Mouse (Mus musculus): Measurements from ENCODE around the gene BC051665.

Gene BC051665

GRCm38 (mm10) chr13:60786264-60786663, at the start of gene BC051665:
Gene BC051665, minus strand, starts transcription at chr13:60786364.
- DNase-seq: no peak

- no peak for DNase-seq
Measured at GRCm38 (mm10) chr13:60826052-60826451, 39.9 kb upstream of the BC051665 start.

DNA sequence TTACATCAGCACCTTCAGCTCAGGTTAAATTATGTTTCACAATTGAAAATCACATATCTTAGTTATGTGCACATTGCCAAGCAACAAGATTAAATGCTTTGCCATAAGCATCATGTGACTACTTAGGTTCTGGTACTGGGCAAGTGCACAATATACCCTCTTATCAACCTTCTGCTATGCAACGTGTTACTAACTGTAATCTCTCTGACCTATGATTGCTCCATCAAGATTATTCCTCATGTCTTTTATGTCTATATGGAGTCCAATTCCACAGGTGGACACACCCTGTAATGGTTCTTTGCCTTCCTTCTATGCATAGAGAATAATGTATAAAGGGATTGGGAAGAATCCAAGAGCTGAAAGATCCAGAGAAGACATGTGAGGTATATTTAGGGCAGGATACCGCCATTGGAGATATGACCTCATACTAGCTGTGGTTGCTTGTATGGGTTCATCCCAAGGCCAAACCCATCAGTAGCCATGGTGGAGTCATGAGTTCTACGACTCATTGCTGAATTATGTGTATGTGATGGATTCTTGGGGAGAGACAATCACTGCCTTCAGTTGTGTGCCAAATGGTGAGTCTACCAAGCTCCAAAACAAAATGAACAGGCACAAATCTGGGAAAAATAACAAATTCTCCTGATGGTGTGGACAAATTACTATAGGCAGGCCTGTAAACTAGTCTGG, 34.5 kb upstream of the BC051665 start:
- DNase-seq: no peak

DNA sequence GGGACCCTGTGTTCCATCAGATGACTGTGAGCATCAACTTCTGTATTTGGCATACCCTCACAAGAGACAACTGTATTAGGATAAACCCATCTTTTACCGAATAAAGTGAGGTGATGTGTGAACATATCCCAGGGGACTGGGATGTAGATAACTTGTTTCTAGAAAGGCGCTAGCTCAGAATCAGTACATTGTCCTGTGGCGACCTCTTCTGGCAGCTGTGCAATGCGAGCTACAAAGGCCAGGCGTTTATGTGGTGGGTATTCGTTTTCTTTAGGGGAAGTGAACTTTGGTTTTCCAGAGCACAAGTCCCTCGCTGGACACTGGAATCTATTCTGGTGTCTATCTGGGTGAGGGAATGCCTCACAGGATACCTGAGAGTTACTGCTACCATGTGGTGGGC, 33.3 kb upstream of the BC051665 start:
- no peak for DNase-seq

DNA sequence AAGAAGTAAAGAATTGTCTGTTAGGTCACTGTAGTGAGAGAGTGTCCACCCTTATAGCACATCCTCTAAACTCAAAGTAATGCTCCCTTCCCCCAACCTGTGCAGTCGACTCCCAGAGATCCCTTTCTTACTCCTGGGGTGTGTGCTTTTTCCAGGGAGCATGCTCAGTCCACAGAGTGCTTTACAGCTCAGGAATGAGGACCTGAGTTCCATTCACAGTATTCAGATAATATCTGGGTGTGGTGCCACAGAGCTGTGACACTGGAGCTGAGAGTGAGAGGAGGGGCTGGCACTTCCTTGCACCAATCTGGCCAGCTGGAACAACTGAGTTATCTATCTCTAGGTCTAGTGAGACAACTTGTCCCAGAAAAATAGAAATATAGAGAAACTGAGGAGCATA, 27.6 kb upstream of the BC051665 start:
- DNase-seq: no peak

DNA sequence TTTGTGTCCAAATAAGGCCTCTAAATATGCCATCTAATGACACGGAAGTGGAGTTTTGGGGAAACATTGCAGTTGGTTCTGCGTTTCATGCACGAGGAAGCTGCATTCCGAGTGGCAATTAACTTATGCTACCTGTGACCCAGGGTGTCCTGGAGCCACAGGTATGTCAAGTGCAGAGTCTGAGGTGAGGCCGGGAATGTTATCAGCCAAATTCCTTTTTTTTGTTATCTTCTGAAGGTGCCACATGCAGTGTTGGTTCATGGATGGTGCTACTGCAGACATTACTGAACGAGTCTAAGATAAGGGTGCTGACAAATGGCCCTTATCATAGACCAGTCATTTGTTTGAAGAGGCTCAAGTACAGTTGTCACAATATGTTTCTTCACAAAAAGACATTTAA, 26.6 kb upstream of the BC051665 start:
- DNase-seq: no peak

- DNase-seq: no peak
Measured at GRCm38 (mm10) chr13:60809690-60810089, 23.5 kb upstream of the BC051665 start.

DNA sequence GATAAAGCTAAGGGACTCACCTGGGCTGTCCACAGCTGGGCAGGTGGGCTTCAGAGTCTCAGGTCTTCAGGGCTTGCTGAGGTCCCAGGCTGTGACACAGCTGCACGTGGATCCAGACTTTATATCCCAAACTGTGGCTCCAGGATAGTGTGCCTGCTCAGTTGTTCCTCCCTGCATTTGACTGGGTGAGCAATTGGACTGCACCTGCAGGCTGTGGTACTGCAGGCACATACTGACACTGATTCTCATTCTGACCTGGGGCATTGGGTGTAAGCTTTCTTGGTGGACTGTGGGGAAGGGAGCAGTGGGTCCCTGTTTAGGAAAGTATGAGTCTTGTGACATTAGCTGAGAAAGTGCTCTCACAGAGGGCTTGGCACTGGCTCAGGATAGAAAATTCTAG, 16.6 kb upstream of the BC051665 start, which contains the start of gene Ctsll3:
TSS of gene Ctsll3 (minus strand) at position 101 of the 400 bp plus-strand sequence.
- no peak for DNase-seq

- DNase-seq: no peak
Measured at GRCm38 (mm10) chr13:60789466-60789865, 3.3 kb upstream of the BC051665 start.

GRCm38 (mm10) chr13:60783301-60783700, 2.9 kb downstream of the BC051665 start:
- no peak for DNase-seq

DNA sequence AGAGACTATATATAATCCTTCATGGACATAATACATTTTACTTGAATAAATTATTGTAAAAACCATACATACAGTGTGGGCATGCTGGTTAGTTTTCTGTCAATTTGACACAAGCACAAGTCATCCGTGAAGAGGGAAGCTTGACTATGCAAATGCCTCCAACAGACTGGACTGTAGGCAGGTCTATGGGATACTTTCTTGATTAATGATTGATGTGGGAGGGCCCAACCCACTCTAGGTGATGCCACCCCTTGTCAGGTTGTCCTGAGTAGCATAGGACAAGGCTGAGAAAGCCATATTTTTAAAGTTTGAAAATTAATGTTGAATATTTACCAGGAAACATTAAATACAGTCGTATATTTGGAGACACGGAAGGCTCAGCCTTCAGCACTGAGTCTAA, 5.6 kb downstream of the BC051665 start:
- DNase-seq: no peak

DNA sequence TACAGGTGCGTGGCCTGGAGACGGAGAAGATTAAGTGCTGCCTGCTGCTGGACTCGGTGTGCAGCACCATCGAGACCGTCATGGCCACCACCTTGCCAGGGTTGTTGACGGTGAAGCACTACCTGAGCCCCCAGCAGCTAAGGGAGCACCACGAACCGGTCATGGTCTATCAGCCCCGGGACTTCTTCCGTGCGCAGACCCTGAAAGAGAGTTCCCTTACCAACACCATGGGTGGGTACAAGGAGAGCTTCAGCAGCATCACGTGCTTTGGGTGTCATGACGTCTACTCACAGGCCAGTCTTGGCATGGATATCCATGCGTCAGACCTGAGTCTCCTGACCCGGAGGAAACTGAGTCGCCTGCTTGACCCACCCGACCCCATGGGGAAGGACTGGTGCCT, 25.0 kb downstream of the BC051665 start:
- DNase-seq: no peak

GRCm38 (mm10) chr13:60760392-60760791, 25.8 kb downstream of the BC051665 start:
- no peak for DNase-seq

DNA sequence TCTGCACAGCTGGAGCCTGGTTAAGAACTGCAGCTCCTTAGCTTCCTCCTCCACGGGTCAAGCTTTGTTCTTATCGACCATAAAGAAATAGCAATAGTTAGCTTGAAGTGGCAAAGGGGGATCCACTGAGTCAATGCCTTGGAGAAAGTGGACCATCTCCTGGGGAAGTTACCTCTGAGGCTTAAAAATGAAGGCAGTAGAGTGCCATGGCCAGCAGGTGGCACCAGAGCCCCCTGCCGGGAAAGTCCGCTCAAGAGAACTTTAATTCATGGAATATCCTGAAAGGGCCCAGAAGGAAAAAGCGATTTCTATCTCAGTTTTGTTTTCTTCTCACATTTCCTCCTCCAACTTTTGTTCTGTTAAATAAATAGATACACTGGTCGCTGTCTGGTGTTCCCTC, 27.0 kb downstream of the BC051665 start:
- DNase-seq: no peak

- DNase-seq: no peak
Measured at GRCm38 (mm10) chr13:60757292-60757691, 28.9 kb downstream of the BC051665 start.

DNA sequence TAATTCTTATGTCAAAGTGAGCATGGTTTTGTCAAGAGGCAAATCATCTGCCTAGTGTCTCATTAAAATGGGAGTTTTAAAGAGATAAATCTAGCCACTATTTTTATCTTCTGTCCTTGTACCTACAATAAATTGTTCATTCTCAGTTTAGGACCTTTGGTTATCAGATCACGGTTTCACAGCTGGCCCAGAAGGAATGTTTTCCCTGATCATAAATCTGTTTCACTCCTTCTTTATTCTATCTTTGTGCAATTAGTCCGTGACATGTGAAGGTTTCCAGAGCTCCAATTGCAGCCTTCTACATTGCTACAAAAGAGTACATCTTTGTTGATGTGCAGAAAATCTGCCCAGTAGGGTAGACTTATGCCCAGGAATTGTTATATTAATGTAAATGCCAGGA, 30.9 kb downstream of the BC051665 start:
- DNase-seq: no peak

- DNase-seq: no peak
Measured at GRCm38 (mm10) chr13:60753216-60753615, 32.9 kb downstream of the BC051665 start.

DNA sequence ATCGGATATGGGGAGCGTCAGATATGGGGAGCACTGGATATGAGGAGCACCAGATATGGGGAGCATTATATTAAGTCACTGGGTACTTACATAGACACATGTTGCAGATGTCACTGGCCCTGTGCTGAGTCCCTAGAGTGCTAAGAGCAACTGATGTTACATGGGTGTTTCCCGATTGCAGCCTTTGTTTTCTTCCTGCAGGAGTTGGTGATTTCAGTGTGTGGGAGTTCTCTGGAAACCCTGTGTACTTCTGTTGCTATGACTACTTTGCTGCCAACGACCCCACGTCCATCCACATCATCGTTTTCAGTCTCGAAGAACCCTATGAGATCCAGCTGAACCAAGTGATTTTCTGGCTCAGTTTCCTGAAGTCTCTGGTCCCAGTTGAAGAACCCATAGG, 35.2 kb downstream of the BC051665 start:
- DNase-seq: no peak

- no peak for DNase-seq
Measured at GRCm38 (mm10) chr13:60748556-60748955, 37.6 kb downstream of the BC051665 start.

DNA sequence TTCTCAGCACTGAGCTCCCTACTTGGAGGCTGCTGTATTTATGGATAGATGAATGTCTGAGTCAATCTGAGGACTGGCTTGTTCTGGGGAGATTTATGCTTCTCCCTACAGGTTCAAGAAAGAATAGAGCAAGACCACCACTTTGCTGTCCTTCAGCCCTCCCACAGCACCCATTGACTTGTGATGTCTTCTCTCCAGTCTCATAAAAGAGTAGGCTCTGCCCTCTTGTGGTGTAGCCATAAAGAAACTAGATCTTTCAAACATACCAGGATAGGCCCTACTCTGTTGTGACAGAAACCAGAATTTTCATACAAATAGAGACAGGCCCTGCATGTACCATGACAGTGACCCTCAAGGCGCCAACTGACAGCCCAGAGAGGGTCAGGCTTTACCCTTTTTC, 39.0 kb downstream of the BC051665 start:
- DNase-seq: no peak

GRCm38 (mm10) chr13:60746271-60746670, 39.9 kb downstream of the BC051665 start:
- no peak for DNase-seq

- DNase-seq: no peak
Measured at GRCm38 (mm10) chr13:60745358-60745757, 40.8 kb downstream of the BC051665 start.

DNA sequence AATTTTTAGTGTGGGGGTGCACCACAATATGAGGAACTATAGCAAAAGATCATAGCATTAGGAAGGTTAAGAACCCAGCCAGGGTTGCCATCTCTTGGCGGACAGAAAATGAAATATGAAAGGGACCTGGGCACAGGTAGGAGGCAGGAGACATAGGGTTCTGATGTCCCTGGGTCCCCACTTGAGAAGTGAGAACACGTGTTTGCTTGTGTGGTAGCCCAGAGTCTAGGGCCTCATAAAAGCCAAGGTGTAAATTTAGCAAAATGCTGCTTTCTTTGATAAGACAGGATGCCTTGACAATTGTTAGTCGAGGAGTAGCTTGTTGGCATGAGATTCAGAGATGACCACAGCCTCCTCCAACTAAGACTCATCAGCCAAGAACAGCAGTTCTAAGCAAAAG, 41.4 kb downstream of the BC051665 start:
- DNase-seq: no peak

- DNase-seq: peak; percentile 46
Measured at GRCm38 (mm10) chr13:60744078-60744460, 42.1 kb downstream of the BC051665 start.

GRCm38 (mm10) chr13:60743381-60744077, 42.6 kb downstream of the BC051665 start:
- DNase-seq: no peak
